Mouse (Mus musculus) forebrain, embryonic 16.5 days (tissue): ENCODE data around the gene Dmac1. TPM values are rescaled to one million over a fixed set of nuclear protein-coding genes. Genes with fewer than 3 reads are reported as not detected.

Experiments used
- ATAC-seq: fragments of 200-750 bp; cut with Nextera tagmentation; 2 replicates; pipeline ENCODE4 v1.8.0; 2017; ENCODE audit warnings: mild to moderate bottlenecking, moderate library complexity
- H3K27ac ChIP-seq: fragments of 300-500 bp; sonication (generic); 2 replicates; pipeline ENCODE4 v1.5.1; 2014; ENCODE audit warnings: low read length, control low read depth
- H3K27me3 ChIP-seq: fragments of 300-500 bp; sonication (generic); replicated peaks from 2 replicates; pipeline ENCODE4 v1.6.1; 2014; ENCODE audit warnings: low read length; ENCODE audit not compliant: control insufficient read depth, insufficient read depth
- H3K36me3 ChIP-seq: fragments of 300-500 bp; sonication (generic); 2 replicates; pipeline ENCODE4 v1.6.1; 2014; ENCODE audit not compliant: control insufficient read depth, insufficient read depth
- H3K4me1 ChIP-seq: fragments of 300-500 bp; sonication (generic); replicated peaks from 2 replicates; pipeline ENCODE4 v1.6.1; 2014; ENCODE audit warnings: low read length; ENCODE audit not compliant: control insufficient read depth, insufficient read depth
- H3K4me2 ChIP-seq: fragments of 300-500 bp; sonication (generic); 2 replicates; pipeline ENCODE4 v1.6.1; 2014; ENCODE audit warnings: mild to moderate bottlenecking, low read length, control low read depth
- H3K4me3 ChIP-seq: fragments of 300-500 bp; sonication (generic); replicated peaks from 2 replicates; pipeline ENCODE4 v1.5.1; 2014; ENCODE audit warnings: mild to moderate bottlenecking, low read length, control low read depth
- H3K9ac ChIP-seq: fragments of 300-500 bp; sonication (generic); replicated peaks from 2 replicates; pipeline ENCODE4 v1.6.1; 2014; ENCODE audit warnings: low read depth, low read length, control low read depth
- H3K9me3 ChIP-seq: fragments of 300-500 bp; sonication (generic); 2 replicates; pipeline ENCODE4 v1.6.1; 2016; ENCODE audit warnings: low read length; ENCODE audit not compliant: control insufficient read depth
- WGBS: fragments of 180-500 bp; shearing (Covaris S2); extraction: QIAGEN DNeasy Blood & Tissue Kit; methylation state at CpG from one replicate; pipeline ENCODE4 v1.1.7; 2014; 5-methylcytosine and 5-hydroxymethylcytosine counted together
- polyA plus RNA-seq: library from polyadenylated mRNA; unstranded; fragments of >200 nt; fragmentation: Nextera tagmentation; extraction: Ambion mirVana; gene quantifications from 2 replicates; pipeline ENCODE4 v1.2.1, GENCODE M21; 2015

Gene Dmac1
- 89.7 and 98.3 TPM in 2 replicates for polyA plus RNA-seq

DNA sequence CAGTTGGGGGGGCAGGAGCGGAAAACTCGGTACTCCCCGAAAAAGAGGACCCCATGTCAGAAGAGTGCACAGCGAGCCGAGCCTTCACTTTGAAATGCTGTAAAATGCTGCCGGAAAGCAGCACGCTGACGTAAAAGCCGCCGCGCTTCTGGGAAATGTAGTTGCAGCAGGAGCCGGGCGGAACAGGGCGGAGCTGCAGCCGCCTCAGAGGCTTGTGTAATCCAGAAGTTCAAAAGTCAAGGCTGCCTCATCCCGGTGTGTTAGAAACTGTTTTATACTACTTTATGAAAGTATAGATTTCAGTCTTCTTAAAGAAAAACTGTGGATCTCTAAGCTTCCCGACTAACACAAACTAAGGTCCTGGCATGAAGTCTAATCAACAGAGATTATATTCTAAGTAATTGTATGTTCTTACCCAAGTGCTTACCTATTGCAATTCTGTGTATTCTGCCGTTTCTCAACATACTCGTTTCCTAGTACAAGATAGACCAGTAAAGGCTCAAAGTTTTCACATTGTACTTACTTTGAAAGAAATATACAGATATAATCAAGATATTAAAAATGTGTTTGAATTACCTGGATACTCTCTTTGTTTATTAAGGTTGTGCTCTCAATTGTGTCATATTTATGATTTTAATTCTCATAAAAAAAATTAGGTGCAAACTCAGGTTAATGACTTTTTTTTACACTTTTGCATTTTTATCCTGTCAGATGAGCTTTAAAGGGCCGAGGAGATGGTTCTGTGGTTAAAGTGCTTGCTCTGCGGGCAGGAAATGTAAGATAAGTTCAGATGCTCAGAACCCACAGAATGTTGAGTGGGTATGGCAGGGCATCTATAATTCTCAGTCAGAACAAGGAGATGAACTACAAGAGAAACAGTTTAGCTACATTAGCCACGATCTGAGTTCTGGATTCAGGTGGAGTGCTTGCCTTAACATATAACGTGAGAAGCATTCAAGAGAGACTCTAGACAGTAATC, at the start of gene Dmac1:
Dmac1 (minus strand) TSS at position 109 of the 979 bp plus-strand sequence.
- Histone ChIP-seq H3K27me3 (no peaks in the 10 kb centered on the region), H3K4me3 (peak within 1 kb of the TSS; percentile 79), H3K4me2 (peak within 1 kb of the TSS; percentile 62), H3K4me1 (peaks cover 5% of the 10 kb centered on the region; the same call in 1 of the 2 replicates), H3K9ac (peak within 1 kb of the TSS; percentile 90), H3K27ac (peak within 1 kb of the TSS; percentile 57), H3K36me3 (peaks cover 6% of the 10 kb centered on the region; the same call in 1 of the 2 replicates), H3K9me3 (no peaks in the 10 kb centered on the region)
- 19% methylated on average over 23 of the region's 23 CpGs for WGBS
- ATAC-seq, result peak; percentile 97

DNA sequence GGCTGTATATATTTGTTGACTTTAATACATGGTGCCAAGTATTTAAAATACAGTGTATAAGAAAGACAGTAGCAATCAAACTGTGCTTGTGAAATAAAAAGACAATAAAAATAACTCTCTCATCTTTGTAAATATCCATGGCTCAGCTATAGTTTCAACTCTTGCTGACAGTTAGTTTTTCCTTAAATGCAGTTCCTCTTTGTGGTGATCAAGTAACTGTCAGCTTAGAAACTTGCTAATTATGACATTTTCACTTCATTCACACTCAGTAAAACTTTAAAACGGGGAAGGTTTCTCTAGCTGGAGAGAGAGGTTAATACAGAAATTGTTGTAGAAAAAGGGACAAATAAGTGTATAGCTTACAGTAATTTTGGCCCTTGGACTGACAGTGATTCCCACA, 37.3 kb upstream of the Dmac1 start:
- no peak overlapping the region for H3K4me2 ChIP-seq
- WGBS, result 83% methylated on average over 1 of the region's 1 CpGs
- no peak for ATAC-seq

DNA sequence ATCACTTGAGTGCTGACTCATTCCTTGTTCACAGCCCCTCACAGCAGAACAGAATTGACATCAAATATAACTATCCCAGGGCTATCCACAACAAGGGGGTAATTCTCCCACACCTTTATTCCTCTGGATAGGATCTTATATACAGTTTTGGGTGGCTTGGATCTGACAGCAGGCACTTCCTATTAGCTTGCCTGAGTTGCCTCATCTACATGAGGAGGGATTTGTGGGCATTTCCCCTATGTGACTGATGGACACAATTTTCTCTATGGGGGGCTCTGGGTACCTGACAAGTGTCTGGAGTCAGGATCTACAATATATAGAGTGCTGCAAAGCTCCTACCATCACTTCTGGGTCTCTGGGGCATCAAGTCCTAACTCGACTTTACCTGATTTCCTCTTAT, 36.9 kb upstream of the Dmac1 start:
- H3K4me1 ChIP-seq, result no peaks in the 10 kb centered on the region
- H3K27me3 ChIP-seq, result no peaks in the 10 kb centered on the region
- no peaks in the 10 kb centered on the region for H3K9me3 ChIP-seq
- 79% methylated on average over 1 of the region's 1 CpGs for WGBS
- no peak overlapping the region for H3K4me3 ChIP-seq
- no peak for ATAC-seq
- H3K27ac ChIP-seq, result no peak overlapping the region
- H3K9ac ChIP-seq, result no peak overlapping the region
- H3K4me2 ChIP-seq, result no peak overlapping the region
- H3K36me3 ChIP-seq, result no peaks in the 10 kb centered on the region

More for the DNA sequence above, 37.3 kb upstream of the Dmac1 start:
- Histone ChIP-seq H3K9ac (no peak overlapping the region), H3K27ac (no peak overlapping the region), H3K4me1 (no peaks in the 10 kb centered on the region), H3K9me3 (no peaks in the 10 kb centered on the region), H3K27me3 (no peaks in the 10 kb centered on the region), H3K36me3 (no peaks in the 10 kb centered on the region), H3K4me3 (no peak overlapping the region)

DNA sequence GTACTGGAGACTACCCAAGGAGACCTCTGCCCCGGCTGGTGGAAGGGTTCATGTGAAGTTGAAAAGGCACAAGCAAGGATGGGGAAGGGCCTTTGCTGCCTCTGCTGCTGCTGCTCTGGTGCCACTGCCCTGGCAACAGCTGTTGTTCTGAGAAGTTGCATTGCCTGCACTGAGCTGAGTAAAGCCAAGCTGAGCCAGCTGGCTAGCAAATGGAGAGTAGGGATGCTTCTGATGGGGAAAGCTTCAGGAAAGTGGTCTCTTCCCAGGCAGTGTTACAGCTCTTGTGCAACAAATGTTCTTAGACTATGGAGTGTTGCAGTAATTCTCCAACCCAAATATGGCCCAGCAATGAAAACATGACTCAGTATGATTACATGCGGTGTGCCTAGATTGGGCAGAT, 33.8 kb upstream of the Dmac1 start:
- Histone ChIP-seq H3K27me3 (no peaks in the 10 kb centered on the region), H3K9me3 (no peaks in the 10 kb centered on the region), H3K4me2 (no peak overlapping the region), H3K36me3 (no peaks in the 10 kb centered on the region), H3K4me3 (no peak overlapping the region), H3K9ac (no peak overlapping the region), H3K4me1 (no peaks in the 10 kb centered on the region), H3K27ac (no peak overlapping the region)
- ATAC-seq, result no peak
- 95% methylated on average over 2 of the region's 2 CpGs for WGBS

DNA sequence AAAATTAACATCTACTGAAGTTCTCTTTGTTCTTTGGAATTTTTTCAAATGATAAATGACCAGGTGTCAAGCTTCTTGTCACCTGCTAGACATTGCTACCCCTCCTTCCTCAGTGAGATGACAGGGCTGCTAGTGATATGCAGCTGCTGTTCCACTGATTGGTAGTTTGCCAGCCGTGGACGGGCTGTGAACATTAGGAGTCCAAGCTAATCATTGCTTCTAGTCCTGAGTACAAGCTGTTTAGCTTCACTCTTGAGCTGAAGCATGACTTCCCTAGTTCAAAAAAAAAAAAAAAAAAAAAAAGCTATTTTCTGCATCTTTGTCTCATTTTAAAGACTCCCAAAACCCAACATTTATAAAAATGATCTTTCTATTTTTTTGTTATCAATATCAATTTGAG, 33.2 kb upstream of the Dmac1 start:
- no peak overlapping the region for H3K4me3 ChIP-seq
- no peak for ATAC-seq
- no peaks in the 10 kb centered on the region for H3K27me3 ChIP-seq
- H3K36me3 ChIP-seq, result no peaks in the 10 kb centered on the region
- H3K4me2 ChIP-seq, result no peak overlapping the region
- H3K4me1 ChIP-seq, result no peaks in the 10 kb centered on the region
- no peaks in the 10 kb centered on the region for H3K9me3 ChIP-seq
- H3K9ac ChIP-seq, result no peak overlapping the region
- 88% methylated on average over 2 of the region's 2 CpGs for WGBS
- H3K27ac ChIP-seq, result no peak overlapping the region

DNA sequence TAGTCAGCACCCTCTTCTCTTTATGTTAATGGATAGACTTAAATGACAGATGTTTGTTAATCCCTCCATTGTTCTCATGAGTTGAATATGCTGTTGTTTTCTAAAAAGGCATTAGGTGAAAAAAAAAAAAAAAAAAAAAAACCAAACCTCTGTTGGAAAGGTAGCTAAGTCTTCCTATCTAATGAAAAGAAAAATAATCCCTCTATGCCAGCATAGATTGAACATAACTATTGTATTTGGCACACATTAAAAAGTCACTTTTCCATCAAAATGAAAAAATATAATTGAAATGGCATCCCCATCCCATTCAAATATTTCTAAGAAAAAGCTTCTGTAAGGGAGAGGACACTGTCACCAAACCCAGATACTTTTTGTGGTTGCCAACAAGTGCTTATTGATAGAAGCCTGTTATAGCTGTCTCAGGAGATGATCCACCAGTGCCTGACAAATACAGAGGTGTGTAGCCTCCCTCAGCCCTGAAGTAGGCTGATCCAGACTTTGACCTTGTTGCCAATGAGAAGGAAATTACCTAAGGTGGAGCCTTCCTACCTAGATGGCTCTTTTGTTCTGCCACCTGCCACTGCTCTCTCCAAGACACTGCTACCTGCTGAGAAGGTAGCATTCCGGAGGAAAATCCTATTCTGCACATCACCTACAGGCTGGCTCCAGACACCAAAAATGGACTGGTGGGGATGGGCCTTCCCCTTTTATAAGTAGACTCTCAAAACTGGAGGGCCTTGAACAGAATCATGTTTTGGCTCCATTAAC, 22.3 kb upstream of the Dmac1 start:
- WGBS, result 58% methylated on average over 1 of the region's 1 CpGs
- Histone ChIP-seq H3K36me3 (no peaks in the 10 kb centered on the region), H3K9me3 (no peaks in the 10 kb centered on the region), H3K27ac (no peak overlapping the region), H3K4me2 (no peak overlapping the region), H3K4me1 (no peaks in the 10 kb centered on the region), H3K27me3 (no peaks in the 10 kb centered on the region), H3K4me3 (no peak overlapping the region), H3K9ac (no peak overlapping the region)
- ATAC-seq, result no peak

DNA sequence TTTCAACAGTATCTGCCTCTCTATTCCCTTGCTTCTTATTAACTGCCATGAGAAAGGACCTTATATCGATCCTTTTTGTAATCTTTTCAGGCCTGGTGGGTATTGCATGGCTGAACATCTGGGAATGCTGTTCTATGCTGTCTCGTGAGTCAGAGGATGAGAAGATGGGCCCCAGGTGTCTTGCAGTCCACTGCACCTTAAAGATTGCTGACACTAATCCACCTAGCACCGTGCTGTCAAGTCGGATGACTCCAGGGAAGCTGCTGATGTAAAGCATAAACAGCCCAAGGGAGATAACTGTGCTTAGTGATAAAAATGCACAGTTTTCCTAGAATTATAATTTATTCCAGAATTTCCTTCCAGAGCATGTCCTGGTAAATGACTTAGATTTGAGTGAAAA, 14.2 kb upstream of the Dmac1 start:
- H3K4me1 ChIP-seq, result no peaks in the 10 kb centered on the region
- no peak overlapping the region for H3K4me3 ChIP-seq
- no peak for ATAC-seq
- H3K27me3 ChIP-seq, result no peaks in the 10 kb centered on the region
- no peaks in the 10 kb centered on the region for H3K9me3 ChIP-seq
- no peak overlapping the region for H3K27ac ChIP-seq
- WGBS, result 74% methylated on average over 4 of the region's 4 CpGs
- no peaks in the 10 kb centered on the region for H3K36me3 ChIP-seq
- no peak overlapping the region for H3K9ac ChIP-seq
- H3K4me2 ChIP-seq, result no peak overlapping the region

DNA sequence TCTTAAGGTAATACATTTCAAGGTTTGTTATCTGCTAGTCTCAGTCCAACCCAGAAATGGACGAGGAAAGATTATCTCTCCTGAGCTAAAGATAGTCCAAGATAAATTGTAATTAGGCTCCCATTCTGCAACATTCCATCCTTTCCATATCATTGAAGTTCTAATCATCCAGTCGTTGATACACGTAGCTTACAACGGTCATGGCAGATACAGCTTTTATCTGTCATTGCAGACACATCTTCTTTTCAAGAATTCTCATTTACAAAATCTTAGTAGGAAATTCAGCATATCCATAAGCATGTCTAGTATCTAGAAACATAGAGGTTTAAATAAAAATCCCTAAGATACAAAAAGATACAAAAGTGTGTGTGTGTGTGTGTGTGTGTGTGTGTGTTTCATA, 13.0 kb upstream of the Dmac1 start:
- Histone ChIP-seq H3K27me3 (no peaks in the 10 kb centered on the region), H3K27ac (no peak overlapping the region), H3K9me3 (no peaks in the 10 kb centered on the region), H3K4me1 (no peaks in the 10 kb centered on the region), H3K36me3 (no peaks in the 10 kb centered on the region), H3K9ac (no peak overlapping the region), H3K4me2 (no peak overlapping the region), H3K4me3 (no peak overlapping the region)
- WGBS, result 89% methylated on average over 4 of the region's 4 CpGs
- no peak for ATAC-seq
